Mouse (Mus musculus) limb, embryonic 14.5 days (tissue): ENCODE data around the gene Prrxl1. TPM values are rescaled to one million over a fixed set of nuclear protein-coding genes. Genes with fewer than 3 reads are reported as not detected.
A peak's percentile ranks its signal among the peaks of the same experiment; 100 is the strongest.

ENCODE experiments used
- ATAC-seq: fragments of 200-750 bp; cut with Nextera tagmentation; 2 replicates; pipeline ENCODE4 v1.8.0; 2017; ENCODE audit warnings: low read depth, moderate number of reproducible peaks, moderate TSS enrichment; ENCODE audit not compliant: low FRiP score
- DNase-seq: peaks from one replicate; pipeline ENCODE4 v3.0.0-alpha.2; 2015; ENCODE audit warnings: low spot score
- H3K27ac ChIP-seq: fragments of 300-500 bp; sonication (generic); replicated peaks from 2 replicates; pipeline ENCODE4 v1.5.1; 2014; ENCODE audit warnings: low read depth, mild to moderate bottlenecking, low read length, moderate library complexity, mixed read lengths
- H3K27me3 ChIP-seq: fragments of 300-500 bp; sonication (generic); 2 replicates; pipeline ENCODE4 v1.6.1; 2014; ENCODE audit warnings: low read length, mixed read lengths; ENCODE audit not compliant: control insufficient read depth, insufficient read depth
- H3K36me3 ChIP-seq: fragments of 300-500 bp; sonication (generic); 2 replicates; pipeline ENCODE4 v1.6.1; 2014; ENCODE audit warnings: mild to moderate bottlenecking, low read length, moderate library complexity, mixed read lengths; ENCODE audit not compliant: control insufficient read depth, insufficient read depth
- H3K4me1 ChIP-seq: fragments of 300-500 bp; sonication (generic); 2 replicates; pipeline ENCODE4 v1.6.1; 2014; ENCODE audit warnings: antibody characterized with exemption, low read length, mixed read lengths; ENCODE audit not compliant: control insufficient read depth, insufficient read depth
- H3K4me2 ChIP-seq: fragments of 300-500 bp; sonication (generic); replicated peaks from 2 replicates; pipeline ENCODE4 v1.6.1; 2014; ENCODE audit warnings: low read depth, mild to moderate bottlenecking, low read length, moderate library complexity; ENCODE audit not compliant: severe bottlenecking
- H3K4me3 ChIP-seq: fragments of 300-500 bp; sonication (generic); replicated peaks from 2 replicates; pipeline ENCODE4 v1.5.1; 2014; ENCODE audit warnings: low read length
- H3K9ac ChIP-seq: fragments of 300-500 bp; sonication (generic); 2 replicates; pipeline ENCODE4 v1.6.1; 2014; ENCODE audit warnings: mild to moderate bottlenecking, low read depth, low read length, moderate library complexity; ENCODE audit not compliant: severe bottlenecking
- H3K9me3 ChIP-seq: fragments of 300-500 bp; sonication (generic); 2 replicates; pipeline ENCODE4 v1.6.1; 2016; ENCODE audit warnings: low read length; ENCODE audit not compliant: control insufficient read depth
- POLR2A ChIP-seq: fragments of 200-500 bp; IDR thresholded peaks from 2 replicates; pipeline ENCODE4 v1.8.0; 2012; ENCODE audit warnings: inconsistent platforms, mild to moderate bottlenecking, moderate library complexity, borderline replicate concordance; ENCODE audit not compliant: insufficient read depth, insufficient read length; ENCODE audit errors: extremely low read depth
- WGBS: fragments of 180-500 bp; shearing (Covaris S2); extraction: QIAGEN DNeasy Blood & Tissue Kit; methylation state at CpG from one replicate; pipeline ENCODE4 v1.1.7; 2014; 5-methylcytosine and 5-hydroxymethylcytosine counted together
- polyA plus RNA-seq, 2 experiments: library from polyadenylated mRNA; depleted of rRNA in 1 of 2; stranded (reverse) in 1 of 2; unstranded in 1 of 2; fragments of >200 nt; fragmentation: Nextera tagmentation in 1 of 2; extraction: Ambion mirVana in 1 of 2; gene quantifications; 2 replicates each; pipeline versions ENCODE4 v1.2.1 to v1.2.3; 2012 to 2014

Gene Prrxl1
- polyA plus RNA-seq (2012; rRNA removed) (0.09 and 0.20 TPM in 2 replicates), polyA plus RNA-seq (2014; fragmentation: Nextera tagmentation; extraction: Ambion mirVana) (0.25 TPM in 1 of 2 replicates, not detected in the other)

DNA sequence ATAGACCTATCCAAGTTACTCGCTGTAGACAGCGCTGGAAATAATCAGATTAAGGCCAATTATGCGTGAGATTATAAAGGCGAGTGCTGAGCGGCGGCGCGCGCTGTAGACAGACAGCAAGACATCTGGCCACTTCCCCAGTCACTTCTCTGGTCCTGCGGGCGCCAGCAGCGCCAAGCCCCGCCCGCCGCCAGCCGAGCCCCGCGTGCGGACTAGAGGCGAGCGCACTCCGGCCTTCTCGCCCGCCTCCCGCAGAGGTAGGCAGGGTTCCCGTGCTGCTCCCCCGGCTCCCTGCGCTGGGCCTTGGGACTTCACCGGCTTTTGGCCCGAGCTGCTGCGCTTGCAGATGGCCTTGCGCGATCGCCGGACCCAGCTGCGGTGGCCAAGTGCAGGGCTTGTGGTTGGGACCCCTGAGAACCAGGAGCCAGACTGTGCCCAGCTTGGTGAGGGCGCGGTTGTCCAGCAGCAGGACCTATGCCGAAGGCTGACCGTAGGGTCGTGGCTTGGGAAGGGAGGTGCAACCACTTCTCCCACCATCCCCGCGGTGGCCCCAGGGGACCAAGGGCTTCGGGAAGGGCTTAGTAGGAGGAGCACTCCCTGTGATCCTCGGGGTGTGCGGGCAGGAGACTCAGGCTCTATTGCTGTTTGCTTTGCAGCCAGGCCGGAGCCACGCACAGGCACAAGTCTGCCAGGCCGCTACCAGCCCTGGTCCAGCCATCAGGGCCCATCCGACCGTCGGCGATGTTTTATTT is at the start of gene Prrxl1:
TSS of gene Prrxl1 (plus strand) at position 118 of the 752 bp plus-strand sequence.
- no peak for ATAC-seq
- H3K4me2 ChIP-seq = peak within 1 kb of the TSS; percentile 37

DNA sequence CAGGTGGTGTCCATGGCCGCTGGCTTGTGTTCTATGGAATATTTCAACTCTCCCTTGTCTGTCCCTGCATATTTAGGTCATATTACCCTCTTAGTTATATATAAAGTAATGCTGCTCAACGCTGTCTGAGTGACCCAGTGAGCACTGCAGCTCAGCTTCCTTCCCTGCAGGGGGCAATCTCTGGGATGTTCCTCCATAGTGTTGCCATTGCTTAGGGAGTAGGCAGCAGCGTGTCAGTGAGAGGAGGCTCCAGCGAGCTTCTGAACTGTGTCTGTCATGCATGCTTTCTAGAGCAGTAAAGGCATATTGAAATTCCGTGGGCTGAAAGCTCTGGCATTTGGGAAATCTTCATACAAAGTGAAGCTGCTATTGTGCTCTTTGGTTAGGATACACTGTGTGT is 47.4 kb upstream of the Prrxl1 start:
- Histone ChIP-seq H3K4me3 (no peak overlapping the region), H3K9ac (no peak overlapping the region), H3K27me3 (no peaks in the 10 kb centered on the region), H3K4me1 (no peaks in the 10 kb centered on the region), H3K4me2 (no peak overlapping the region), H3K27ac (no peak overlapping the region), H3K9me3 (no peaks in the 10 kb centered on the region), H3K36me3 (peaks cover 42% of the 10 kb centered on the region)
- DNase-seq = no peak
- 82% methylated on average over 5 of the region's 5 CpGs for WGBS
- no peak for ATAC-seq
- TF ChIP-seq POLR2A = no peak

More for the DNA sequence above, at the start of gene Prrxl1:
- H3K36me3 ChIP-seq = no peaks in the 10 kb centered on the region
- no peak for DNase-seq
- peaks cover 97% of the 10 kb centered on the region for H3K27me3 ChIP-seq
- peak within 1 kb of the TSS; percentile 26 for H3K4me3 ChIP-seq
- H3K9me3 ChIP-seq = no peaks in the 10 kb centered on the region
- H3K9ac ChIP-seq = no peak within 1 kb of the TSS
- no peak within 1 kb of the TSS for H3K27ac ChIP-seq
- WGBS = 2% methylated on average over 49 of the region's 53 CpGs
- peaks cover 6% of the 10 kb centered on the region; the same call in 1 of the 2 replicates for H3K4me1 ChIP-seq
- no peak for TF ChIP-seq POLR2A

DNA sequence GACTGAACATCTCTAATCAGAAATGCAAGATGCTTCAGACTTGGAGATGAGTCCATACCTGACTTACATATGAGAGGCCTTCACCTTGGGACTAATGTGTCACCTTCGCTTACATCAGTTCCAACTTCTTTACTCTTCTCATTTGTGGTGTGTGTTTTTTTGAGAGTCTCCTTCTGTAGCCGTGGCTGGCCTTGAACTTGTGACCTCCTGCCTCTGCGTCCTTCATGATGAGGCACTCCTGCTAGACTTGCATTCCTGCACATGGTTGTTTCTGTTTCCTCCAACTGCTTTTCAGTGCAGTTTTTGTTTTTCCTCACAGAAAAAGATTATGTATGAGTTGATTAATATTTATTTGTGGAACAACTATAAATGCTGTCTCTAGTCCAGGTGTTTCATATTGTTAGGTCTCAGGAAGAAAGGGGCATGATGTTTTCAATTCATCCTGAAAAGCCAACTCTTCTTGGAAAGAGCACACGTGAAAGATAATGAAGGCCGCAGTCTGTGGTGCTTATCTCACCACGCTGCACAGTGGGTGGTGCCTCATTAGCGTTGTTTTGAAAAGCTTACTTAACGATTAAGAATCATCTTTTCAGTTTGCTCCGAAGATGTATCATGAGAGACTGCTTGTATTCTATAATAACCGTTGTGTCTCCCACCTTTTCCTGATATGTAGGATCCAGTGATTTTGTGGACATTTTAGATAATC is 45.9 kb upstream of the Prrxl1 start:
- no peak for TF ChIP-seq POLR2A
- no peaks in the 10 kb centered on the region for H3K27me3 ChIP-seq
- DNase-seq (no peak), ATAC-seq (no peak)
- no peak overlapping the region for H3K4me3 ChIP-seq
- no peaks in the 10 kb centered on the region for H3K4me1 ChIP-seq
- 72% methylated on average over 10 of the region's 10 CpGs for WGBS
- no peak overlapping the region for H3K4me2 ChIP-seq
- no peak overlapping the region for H3K9ac ChIP-seq
- H3K27ac ChIP-seq = no peak overlapping the region
- H3K9me3 ChIP-seq = no peaks in the 10 kb centered on the region
- peaks cover 42% of the 10 kb centered on the region for H3K36me3 ChIP-seq

DNA sequence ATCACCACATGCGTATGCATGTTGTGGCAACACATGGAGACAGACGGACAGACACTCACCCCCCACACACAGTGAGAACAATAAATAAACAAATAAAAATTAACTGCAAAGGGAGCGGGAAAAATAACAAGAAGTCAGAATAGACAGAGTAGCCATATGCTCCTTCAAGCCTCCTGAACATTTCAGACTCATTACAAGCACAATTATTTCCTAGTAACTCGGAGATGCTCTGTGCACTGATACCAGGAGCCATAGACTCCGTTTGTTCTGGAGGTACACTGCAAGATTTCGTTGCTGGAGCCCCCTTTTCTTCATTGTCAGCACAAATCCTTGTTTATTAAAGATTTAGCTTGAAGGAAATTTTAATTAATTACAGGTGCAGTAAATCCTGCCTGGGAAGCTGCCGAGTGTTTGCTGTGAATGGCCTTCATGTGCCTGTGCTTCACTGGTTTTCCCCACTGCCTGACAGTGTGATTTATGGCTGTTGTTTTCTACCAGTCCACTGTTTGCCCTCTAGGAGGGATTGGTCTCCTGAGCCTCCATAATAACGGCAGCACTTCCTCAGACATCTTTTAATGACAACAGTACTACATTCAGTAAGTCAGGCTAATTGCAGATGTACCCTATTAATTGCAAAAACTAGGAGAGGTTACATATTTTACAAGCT is 44.2 kb upstream of the Prrxl1 start:
- Histone ChIP-seq H3K36me3 (peaks cover 42% of the 10 kb centered on the region), H3K27me3 (no peaks in the 10 kb centered on the region), H3K9me3 (no peaks in the 10 kb centered on the region), H3K4me3 (no peak overlapping the region), H3K4me2 (no peak overlapping the region), H3K4me1 (no peaks in the 10 kb centered on the region), H3K9ac (no peak overlapping the region), H3K27ac (no peak overlapping the region)
- no peak for TF ChIP-seq POLR2A
- DNase-seq = no peak
- no peak for ATAC-seq
- 23% methylated on average over 8 of the region's 8 CpGs for WGBS

DNA sequence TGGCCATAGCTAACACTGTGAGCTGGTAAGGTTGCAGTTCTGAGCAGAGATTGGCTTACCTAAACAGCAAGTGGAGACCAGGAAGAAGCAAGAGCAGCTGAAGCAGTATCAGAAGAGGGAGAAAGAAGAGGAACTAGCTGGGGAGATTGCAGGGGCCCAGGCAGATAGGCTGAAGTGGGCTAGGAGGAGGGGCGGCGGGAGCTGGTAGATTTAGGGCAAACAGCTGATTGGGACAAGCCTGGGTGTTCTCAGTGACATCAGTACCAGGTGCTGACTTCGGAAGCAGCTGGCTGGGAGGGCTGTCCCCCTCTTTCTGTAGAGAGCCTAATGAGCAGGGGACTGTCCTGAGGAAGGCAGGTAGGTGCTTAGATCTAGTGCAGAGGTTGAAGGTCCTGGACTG is 37.8 kb upstream of the Prrxl1 start:
- Histone ChIP-seq H3K27me3 (no peaks in the 10 kb centered on the region), H3K9ac (no peak overlapping the region), H3K4me3 (no peak overlapping the region), H3K9me3 (no peaks in the 10 kb centered on the region), H3K36me3 (peaks cover 63% of the 10 kb centered on the region), H3K4me2 (no peak overlapping the region), H3K27ac (no peak overlapping the region), H3K4me1 (no peaks in the 10 kb centered on the region)
- ATAC-seq = no peak
- WGBS = 97% methylated on average over 3 of the region's 3 CpGs
- TF ChIP-seq POLR2A = no peak
- no peak for DNase-seq
